Mouse (Mus musculus) ES-E14 (cell line): ENCODE results near the gene Magix.

ENCODE experiments used
- CHD2 ChIP-seq: IDR thresholded peaks from 2 replicates; pipeline ENCODE4 v1.6.1; 2014; ENCODE audit warnings: mild to moderate bottlenecking, low read depth, low read length, inconsistent platforms
- HCFC1 ChIP-seq: IDR thresholded peaks from 2 replicates; pipeline ENCODE4 v1.6.1; 2012; ENCODE audit warnings: low read length, inconsistent platforms, borderline replicate concordance; ENCODE audit not compliant: insufficient read depth
- MAFK ChIP-seq: IDR thresholded peaks from 2 replicates; pipeline ENCODE4 v1.6.1; 2014; ENCODE audit warnings: mild to moderate bottlenecking, low read depth, low read length, inconsistent platforms; ENCODE audit not compliant: insufficient read depth
- ZC3H11A ChIP-seq: IDR thresholded peaks from 2 replicates; pipeline ENCODE4 v1.6.1; 2012; ENCODE audit warnings: low read depth, mild to moderate bottlenecking, inconsistent platforms, low read length, borderline replicate concordance
- ZNF384 ChIP-seq: IDR thresholded peaks from 2 replicates; pipeline ENCODE4 v1.6.1; 2012; ENCODE audit warnings: low read depth, low read length, inconsistent platforms

DNA sequence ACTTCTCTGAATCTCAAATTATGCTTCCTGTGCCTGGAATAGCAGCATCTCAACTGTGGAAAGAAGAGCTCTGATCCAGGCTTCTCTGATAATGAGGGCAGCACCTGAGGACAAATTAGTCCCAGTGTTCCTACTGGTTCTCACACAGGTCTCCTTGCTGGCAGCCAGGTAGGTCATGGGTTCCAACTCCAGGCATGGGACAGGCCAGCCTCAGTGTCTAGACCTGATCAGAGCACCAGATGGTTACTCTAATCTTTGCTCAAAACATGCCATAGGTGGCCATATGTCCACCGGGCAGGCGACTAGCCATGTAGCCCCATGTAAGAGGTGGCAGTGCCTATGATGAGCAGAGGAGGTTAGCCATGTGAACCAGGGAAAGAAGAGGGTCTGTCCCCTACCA, 7.3 kb upstream of the Magix start:
- TF ChIP-seq CHD2 (no peak), ZC3H11A (no peak), ZNF384 (no peak), HCFC1 (no peak), MAFK (no peak)
